8 mouse cellular contexts compared by ENCODE assay signal in the genomic region with DNA sequence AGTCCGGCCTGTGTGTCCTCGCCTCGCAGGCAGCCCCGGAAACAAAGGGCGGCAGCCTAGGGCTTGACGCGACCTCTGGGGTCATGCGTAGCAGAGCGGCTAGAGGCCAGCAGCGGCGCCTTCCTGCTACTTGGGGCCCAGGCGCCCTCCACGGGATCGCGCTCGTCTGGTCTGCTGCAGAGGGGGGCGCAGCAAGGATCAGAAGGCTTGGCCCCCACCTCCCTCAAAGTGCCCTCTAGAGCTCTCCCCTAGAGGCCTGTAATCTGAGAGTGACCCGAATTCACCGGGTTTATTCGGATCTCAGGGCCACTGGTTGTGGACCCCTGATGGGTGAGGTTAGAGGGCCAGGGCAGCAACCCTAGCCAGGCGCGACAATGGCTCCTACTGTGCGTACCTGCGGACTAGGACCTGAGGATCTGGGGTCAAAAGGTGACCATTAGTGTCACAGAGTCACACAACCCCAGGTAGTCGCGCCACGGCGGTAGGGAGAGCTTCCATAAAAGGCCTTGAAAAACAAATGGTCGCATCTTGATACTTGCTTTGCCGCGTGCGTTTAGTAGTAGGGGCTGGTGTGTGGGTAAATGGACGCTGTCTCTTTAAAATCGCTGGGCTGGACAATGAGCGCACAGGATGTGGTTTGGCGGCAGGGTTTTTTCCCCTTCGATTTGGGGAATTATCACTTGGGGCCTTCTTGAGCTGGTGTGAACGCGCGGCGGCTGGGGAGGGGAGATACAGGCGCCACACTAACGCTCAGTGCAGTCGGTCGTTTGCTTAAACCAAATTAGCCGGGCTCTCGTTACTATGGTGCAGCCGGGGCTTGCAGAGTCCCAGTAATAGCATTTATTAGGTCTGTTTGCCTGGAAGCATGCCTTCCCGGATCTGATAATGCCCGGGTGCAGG.
DNase-seq lines count a peak whose midpoint lies in the region; ATAC-seq lines count a peak whose summit lies in the region.

No protein-coding gene starts in this region.

- H3K9me3 ChIP-seq in forebrain, embryonic 13.5 days (replicated peaks): no peaks in the 10 kb centered on the region
- H3K9me3 ChIP-seq in hindbrain, embryonic 14.5 days (ENCODE audit: control insufficient read depth, low read length): no peaks in the 10 kb centered on the region
- H3K9me3 ChIP-seq in megakaryocyte, embryonic 14.5 days: no peaks in the 10 kb centered on the region

- H3K27me3 ChIP-seq in forebrain, embryonic 13.5 days: no peaks in the 10 kb centered on the region
- no peaks in the 10 kb centered on the region for H3K27me3 ChIP-seq in hindbrain, embryonic 14.5 days (ENCODE audit: control insufficient read depth, insufficient read depth, low read length)
- H3K27me3 ChIP-seq in megakaryocyte, embryonic 14.5 days (replicated peaks): no peaks in the 10 kb centered on the region

- intact Hi-C loops in left cerebral cortex, postnatal 25 days (cut with DNase I): loop anchor here (5.0 kb wide), 2 partner anchors 69 to 184 kb away; no protein-coding TSS in a partner anchor

- H3K27ac ChIP-seq in forebrain, embryonic 13.5 days: peak overlapping the region; percentile 100
- H3K27ac ChIP-seq in hindbrain, embryonic 14.5 days: peak overlapping the region; percentile 100

- WGBS in forebrain, embryonic 13.5 days: 2% methylated on average over 50 of the region's 50 CpGs
- WGBS in hindbrain, embryonic 14.5 days: 1% methylated on average over 49 of the region's 50 CpGs

- DNase-seq in adrenal gland, postnatal 25 days: peak; percentile 43
- no peak for DNase-seq in adrenal gland, adult 2 months
- DNase-seq in hindbrain, embryonic 14.5 days (ENCODE audit: low spot score): peak; percentile 79
- peak; percentile 57 to 76 for DNase-seq in left cerebral cortex, postnatal 25 days (ENCODE audit: low spot score in 2 of 2)
- DNase-seq in right cerebral cortex, postnatal 36 days (ENCODE audit: low spot score in 2 of 2): peak; percentile 39 to 47

- H3K36me3 ChIP-seq in forebrain, embryonic 13.5 days (ENCODE audit: poor library complexity, severe bottlenecking): no peaks in the 10 kb centered on the region
- H3K36me3 ChIP-seq in hindbrain, embryonic 14.5 days (replicated peaks; ENCODE audit: control insufficient read depth, insufficient read depth): no peaks in the 10 kb centered on the region
- peaks cover 32% of the 10 kb centered on the region for H3K36me3 ChIP-seq in megakaryocyte, embryonic 14.5 days (replicated peaks; ENCODE audit: low read length)

- peak overlapping the region; percentile 94 for H3K4me2 ChIP-seq in forebrain, embryonic 13.5 days
- peak overlapping the region; percentile 98 for H3K4me2 ChIP-seq in hindbrain, embryonic 14.5 days (replicated peaks)

- H3K4me1 ChIP-seq in forebrain, embryonic 13.5 days: peaks cover 69% of the 10 kb centered on the region
- H3K4me1 ChIP-seq in hindbrain, embryonic 14.5 days (replicated peaks; ENCODE audit: control insufficient read depth, insufficient read depth, low read length): peaks cover 51% of the 10 kb centered on the region
- peaks cover 62% of the 10 kb centered on the region for H3K4me1 ChIP-seq in megakaryocyte, embryonic 14.5 days

- peak overlapping the region; percentile 98 for H3K9ac ChIP-seq in forebrain, embryonic 13.5 days
- H3K9ac ChIP-seq in hindbrain, embryonic 14.5 days: peak overlapping the region; percentile 94

- peak overlapping the region; percentile 95 for H3K4me3 ChIP-seq in forebrain, embryonic 13.5 days
- peak overlapping the region; percentile 87 for H3K4me3 ChIP-seq in hindbrain, embryonic 14.5 days (replicated peaks; ENCODE audit: low read length)
- H3K4me3 ChIP-seq in megakaryocyte, embryonic 14.5 days (replicated peaks): peak overlapping the region; percentile 100

- ATAC-seq in cerebellum, adult (ENCODE audit: insufficient number of reproducible peaks, low FRiP score, low TSS enrichment): peak; percentile 21; the same call in 1 of the 2 replicates
- ATAC-seq in forebrain, embryonic 13.5 days: peak; percentile 20
- peak; percentile 12; the same call in 1 of the 2 replicates for ATAC-seq in hindbrain, embryonic 14.5 days (ENCODE audit: low FRiP score)
